Mouse (Mus musculus): Measurements from ENCODE around the gene Lgsn.

DNA sequence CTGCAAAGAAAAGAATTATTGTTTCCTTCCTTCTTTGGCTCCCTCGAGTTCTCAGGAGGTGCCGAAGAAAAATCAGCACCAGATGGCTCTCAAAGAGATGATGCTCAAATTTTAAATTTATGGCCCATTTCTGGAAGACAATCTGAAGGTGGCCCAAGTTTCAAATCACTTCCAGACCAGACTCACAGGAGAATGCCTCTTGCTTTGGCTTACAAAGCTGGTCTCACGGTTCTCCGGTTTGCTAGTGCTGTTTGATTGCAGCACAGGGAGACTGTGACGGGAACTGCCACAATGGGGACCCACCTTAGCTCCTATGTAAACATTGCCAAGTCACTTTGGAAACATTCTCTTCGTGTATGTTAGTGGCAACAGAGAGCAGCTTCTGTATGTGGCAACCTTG is 26.5 kb upstream of the Lgsn start:
- TF ChIP-seq POLR2A (IDR thresholded peaks at IDR 0.05; ENCODE audit: extremely low read depth, insufficient read depth, low read length) = no peak
- TF ChIP-seq CTCF (IDR thresholded peaks at IDR 0.05; ENCODE audit: extremely low read depth, insufficient read depth, low read length) = no peak

All from cortical plate, adult 2 months (tissue).